Mouse (Mus musculus) thymus, postnatal 4 days (tissue): ENCODE measurements around the gene Fgfr2.

ENCODE experiments used
- DNase-seq: peaks from one replicate; pipeline ENCODE4 v3.0.0; 2021

Gene Fgfr2

GRCm38 (mm10) chr7:130796786-130797185, 2326.4 kb downstream of the Fgfr2 start:
- peak; percentile 69 for DNase-seq

- no peak for DNase-seq
Measured at GRCm38 (mm10) chr7:130793671-130794070, 2329.5 kb downstream of the Fgfr2 start.

GRCm38 (mm10) chr7:130789456-130789855, 2333.7 kb downstream of the Fgfr2 start:
- DNase-seq: no peak

- no peak for DNase-seq
Measured at GRCm38 (mm10) chr7:130788950-130789349, 2334.2 kb downstream of the Fgfr2 start.

- no peak for DNase-seq
Measured at GRCm38 (mm10) chr7:130787537-130787936, 2335.6 kb downstream of the Fgfr2 start.

GRCm38 (mm10) chr7:130786708-130787107, 2336.4 kb downstream of the Fgfr2 start:
- no peak for DNase-seq

GRCm38 (mm10) chr7:130785923-130786575, 2337.1 kb downstream of the Fgfr2 start:
- DNase-seq: no peak

GRCm38 (mm10) chr7:130782501-130783050, 2340.6 kb downstream of the Fgfr2 start:
- DNase-seq: no peak

- DNase-seq: no peak
Measured at GRCm38 (mm10) chr7:130780866-130781419, 2342.2 kb downstream of the Fgfr2 start.

- DNase-seq: peak; percentile 45
Measured at GRCm38 (mm10) chr7:130773914-130774630, 2349.1 kb downstream of the Fgfr2 start, which contains the start of gene Btbd16. Gene Btbd16 (plus strand): TSS chr7:130774069.

- DNase-seq: peak; percentile 81
Measured at GRCm38 (mm10) chr7:130773171-130773830, 2349.8 kb downstream of the Fgfr2 start.

- peak; percentile 92 for DNase-seq
Measured at GRCm38 (mm10) chr7:130770707-130771106, 2352.4 kb downstream of the Fgfr2 start.

- no peak for DNase-seq
Measured at GRCm38 (mm10) chr7:130768151-130768550, 2355.0 kb downstream of the Fgfr2 start.

GRCm38 (mm10) chr7:130766411-130767170, 2356.6 kb downstream of the Fgfr2 start:
- DNase-seq: no peak

GRCm38 (mm10) chr7:130764160-130764559, 2359.0 kb downstream of the Fgfr2 start:
- no peak for DNase-seq

- peak; percentile 76 for DNase-seq
Measured at GRCm38 (mm10) chr7:130762071-130762897, 2360.9 kb downstream of the Fgfr2 start.

- no peak for DNase-seq
Measured at GRCm38 (mm10) chr7:130757326-130757865, 2365.8 kb downstream of the Fgfr2 start.

- DNase-seq: no peak
Measured at GRCm38 (mm10) chr7:130756343-130756835, 2366.8 kb downstream of the Fgfr2 start.

- DNase-seq: no peak
Measured at GRCm38 (mm10) chr7:130754790-130755189, 2368.4 kb downstream of the Fgfr2 start.

- no peak for DNase-seq
Measured at GRCm38 (mm10) chr7:130751678-130752077, 2371.5 kb downstream of the Fgfr2 start.
